Mouse (Mus musculus) layer of hippocampus, adult 11-12 months (tissue): Measurements from ENCODE around the gene Tiam1.

Source experiments
- DNase-seq: peaks from one replicate; pipeline ENCODE4 v3.0.0; 2022; ENCODE audit warnings: low spot score

Gene Tiam1

DNA sequence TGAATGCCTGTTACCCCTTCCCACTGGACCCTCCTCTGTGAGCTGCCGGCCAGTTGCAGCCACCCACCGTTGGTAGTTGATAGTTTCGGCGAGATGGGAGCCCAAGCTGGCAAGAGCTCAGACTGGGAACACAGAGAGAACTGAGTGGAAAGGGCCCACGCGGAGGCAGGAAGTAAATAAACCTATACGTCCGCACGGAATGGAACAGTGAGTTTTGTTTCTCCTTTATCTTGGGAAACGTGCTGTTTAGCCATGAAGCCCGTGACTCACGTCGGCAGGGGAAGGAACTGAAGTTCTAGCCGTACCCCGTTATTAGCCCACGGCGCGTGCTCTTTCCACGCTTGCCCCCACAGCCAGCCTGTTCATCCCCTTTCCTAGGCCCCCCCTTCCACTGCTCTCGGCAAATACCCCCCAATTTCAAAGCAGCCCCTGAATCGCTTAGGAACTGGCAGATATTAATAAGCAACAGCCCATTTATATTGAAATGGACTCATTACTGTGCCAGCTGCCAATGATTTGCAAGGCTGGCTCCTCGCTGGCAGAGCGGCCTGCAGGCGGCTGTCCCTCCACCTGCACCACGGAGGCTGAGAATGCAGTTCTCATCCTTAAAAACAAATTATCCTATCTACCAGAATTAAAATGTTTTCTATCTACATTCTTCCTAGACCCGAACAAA lies 234.0 kb downstream of the Tiam1 start:
- no peak for DNase-seq

DNA sequence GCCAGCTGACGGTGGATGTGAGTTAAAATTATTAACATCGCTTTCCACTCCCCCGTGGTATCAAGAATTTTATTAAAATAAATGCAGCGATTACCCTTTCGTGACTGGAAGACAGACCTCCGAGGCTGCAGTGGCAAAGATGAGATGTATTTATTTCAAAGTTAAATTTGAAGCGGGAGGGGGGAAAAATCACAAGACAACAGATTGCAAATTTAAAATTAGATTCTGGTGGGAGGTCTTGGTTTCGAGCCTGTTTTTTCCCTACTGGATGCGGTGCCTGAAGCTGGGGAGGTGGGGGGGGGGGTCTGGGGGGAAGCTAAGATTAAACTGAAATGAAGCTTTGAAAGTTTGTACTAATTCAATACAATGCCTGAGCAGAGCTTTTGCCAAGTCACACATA lies 235.9 kb downstream of the Tiam1 start:
- no peak for DNase-seq

- no peak for DNase-seq
These were observed 236.7 kb downstream of the Tiam1 start for GRCm38 (mm10) chr16:89906909-89907308.

DNA sequence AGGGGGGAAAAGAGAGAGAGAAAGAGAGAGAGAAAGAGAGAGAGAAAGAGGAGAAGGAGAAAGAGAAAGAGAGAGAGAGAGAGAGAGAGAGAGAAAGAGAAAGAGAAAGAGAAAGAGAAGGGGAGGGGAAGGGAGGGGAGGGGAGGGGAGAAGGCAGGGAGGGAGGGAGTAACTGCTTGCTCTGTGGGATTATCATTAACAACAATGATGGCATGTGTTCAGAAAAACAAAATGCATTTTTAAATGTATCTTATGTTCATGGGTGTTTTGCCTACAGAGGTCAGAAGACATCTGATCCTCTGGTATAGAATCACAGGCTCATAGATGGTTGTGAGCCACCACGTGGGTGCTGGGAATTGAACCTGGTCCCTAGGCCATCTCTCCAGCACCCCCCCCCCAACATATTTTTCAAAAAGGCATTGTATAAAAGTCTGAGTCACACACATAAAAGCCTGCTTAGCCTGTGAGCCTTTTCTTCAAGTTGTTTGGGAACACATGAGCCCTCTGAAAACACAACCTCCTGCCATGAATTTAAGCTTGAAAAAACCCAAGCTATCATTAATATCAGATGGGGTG lies 237.8 kb downstream of the Tiam1 start:
- no peak for DNase-seq

DNA sequence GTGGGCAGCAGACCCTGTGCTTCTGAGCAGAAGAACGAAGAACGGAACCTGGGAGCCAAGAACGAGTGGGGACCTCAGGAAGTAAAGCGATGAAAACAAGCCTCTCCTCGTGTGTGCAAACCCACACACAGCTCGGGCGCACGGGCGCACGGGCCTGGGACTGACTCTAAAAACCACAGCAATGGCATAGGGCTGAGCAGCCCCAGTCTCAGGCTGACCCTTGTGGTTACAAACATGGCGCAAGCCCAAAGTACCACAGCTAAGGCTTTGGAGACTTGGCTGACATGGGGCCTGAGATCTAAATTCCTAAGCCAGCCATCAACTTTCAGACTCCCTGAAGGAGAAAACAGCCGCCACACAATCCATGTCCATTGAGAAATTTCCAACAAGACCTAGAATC lies 239.4 kb downstream of the Tiam1 start:
- no peak for DNase-seq

DNA sequence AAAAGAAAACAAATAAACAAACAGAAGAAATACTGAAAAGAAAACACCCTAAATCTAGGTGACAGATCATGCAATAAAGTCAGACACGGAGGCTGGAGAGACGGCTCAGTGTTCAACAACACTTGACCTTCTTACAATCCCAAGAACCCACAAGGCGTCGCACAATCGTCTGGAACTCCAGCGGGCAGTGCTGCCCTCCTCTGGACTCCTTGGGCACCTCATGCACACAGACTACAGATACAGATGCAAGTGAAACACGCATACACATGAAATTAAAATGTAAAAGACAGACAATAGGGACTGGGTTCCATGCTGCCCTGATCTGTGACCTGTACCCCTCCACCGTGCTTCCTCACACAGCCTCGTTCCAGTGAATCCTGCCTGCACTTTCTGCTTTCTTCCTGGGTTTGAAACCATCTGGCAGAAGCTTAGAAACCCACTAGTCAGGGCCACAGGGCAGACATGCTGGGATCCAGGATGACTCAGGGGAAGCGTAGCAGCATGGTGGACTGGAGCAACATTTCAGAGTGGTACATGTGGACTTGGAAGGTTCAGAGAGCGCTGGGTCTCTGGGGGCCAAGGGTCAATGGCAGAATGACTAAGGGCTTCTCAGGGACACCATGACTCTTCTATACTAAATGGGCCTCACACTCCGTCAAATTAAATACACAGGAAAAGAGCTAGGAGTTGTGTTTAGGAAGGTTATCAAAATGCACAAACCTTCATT lies 240.8 kb downstream of the Tiam1 start:
- no peak for DNase-seq

DNA sequence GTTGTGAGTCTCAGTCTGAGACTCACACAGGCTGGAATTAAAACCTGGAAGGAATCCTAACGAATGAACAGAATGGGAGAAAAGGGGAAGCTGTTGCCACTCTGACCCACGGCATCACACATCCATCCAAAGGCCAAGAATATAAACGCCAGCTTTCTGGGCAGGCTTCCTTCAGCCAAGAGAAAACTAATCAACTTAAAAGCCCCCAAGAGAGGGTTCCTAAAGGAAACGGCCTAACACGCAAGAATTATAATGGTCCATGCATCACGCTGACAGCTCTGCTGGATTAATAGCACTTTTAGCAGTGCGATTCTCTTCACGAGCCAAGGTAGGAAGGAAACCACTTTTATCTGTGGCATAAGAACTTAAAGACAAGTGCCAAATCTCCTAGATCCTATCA lies 242.9 kb downstream of the Tiam1 start:
- no peak for DNase-seq

- no peak for DNase-seq
These were observed 244.4 kb downstream of the Tiam1 start for GRCm38 (mm10) chr16:89899192-89899591.

GRCm38 (mm10) chr16:89898299-89898625 lies 245.3 kb downstream of the Tiam1 start:
- DNase-seq = no peak

DNA sequence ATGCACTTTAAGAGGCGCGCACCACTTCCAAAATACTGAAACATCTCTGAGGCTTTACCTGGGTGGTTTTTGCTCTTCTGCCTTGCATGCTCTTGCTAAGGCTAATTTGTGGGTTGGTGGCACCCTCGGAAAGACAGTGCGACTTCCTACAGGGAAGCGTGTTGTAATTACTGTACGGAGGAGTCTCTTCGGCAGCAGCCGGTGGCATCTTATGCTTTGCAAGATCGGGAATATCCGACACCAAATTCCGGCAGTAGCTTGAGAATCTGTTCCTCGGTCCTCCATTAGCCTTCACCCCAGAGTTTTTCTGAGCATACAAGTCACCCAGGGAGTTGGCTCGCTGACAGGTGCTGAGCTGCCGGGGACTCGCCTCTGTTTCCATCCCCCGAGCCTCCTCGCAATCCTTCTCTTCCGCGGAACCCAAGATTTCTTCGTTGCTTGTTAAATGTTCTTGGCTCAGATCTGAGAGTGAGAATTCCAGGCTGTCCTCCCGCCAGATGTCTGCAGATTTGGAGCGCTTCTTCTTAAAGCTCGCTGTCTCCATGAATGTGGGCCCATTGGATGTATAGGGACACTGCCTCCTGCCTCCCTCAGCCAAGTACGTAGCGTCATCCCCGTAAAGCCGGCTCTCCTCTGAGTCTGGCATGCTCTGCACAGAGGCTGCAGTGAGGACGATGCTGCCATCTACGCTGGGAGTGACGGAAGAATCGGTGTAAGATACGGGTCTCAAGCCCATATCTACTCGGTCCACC lies 245.8 kb downstream of the Tiam1 start:
- DNase-seq = peak; percentile 58

- DNase-seq = no peak
These were observed 246.6 kb downstream of the Tiam1 start for GRCm38 (mm10) chr16:89896885-89897546.

DNA sequence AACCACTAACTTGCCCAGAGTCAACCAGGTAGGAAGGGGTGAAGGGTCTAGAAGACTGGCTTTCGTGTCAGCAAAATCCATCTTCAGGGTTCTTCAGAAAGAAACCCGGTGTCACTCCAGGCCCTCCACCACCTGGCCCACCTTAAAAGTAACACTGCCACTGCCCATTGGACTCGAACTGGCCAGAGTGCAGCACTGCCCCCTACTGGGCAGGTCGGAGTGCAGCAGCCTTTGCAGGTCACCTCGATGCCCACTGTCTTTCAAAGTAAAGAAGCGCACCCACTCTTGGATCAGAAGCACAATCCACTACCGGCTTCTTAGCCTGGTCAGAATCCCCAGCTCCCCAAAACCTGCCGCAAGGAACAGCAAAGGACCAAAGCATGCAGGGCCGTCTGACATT lies 247.2 kb downstream of the Tiam1 start:
- no peak for DNase-seq

DNA sequence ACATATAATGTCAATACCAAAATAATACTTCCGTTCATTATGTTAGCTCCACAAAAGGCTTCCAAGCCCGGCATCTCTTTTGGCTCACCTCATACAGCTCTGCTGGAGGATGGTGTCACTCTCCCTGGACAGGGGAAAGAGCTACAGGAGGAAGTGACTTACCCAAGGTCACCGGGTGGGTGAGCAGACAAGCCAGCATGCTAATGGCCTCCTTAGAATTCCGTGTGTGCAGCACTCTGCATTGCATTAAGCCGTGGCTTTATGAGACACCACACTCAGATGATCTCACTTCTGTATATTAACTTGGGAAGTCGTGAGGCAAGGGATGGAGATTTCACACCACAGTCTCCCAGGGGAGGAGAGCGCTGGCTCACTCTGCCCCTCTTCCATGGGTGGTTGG lies 248.3 kb downstream of the Tiam1 start:
- DNase-seq = no peak

- no peak for DNase-seq
These were observed 248.8 kb downstream of the Tiam1 start for GRCm38 (mm10) chr16:89894816-89895215.

DNA sequence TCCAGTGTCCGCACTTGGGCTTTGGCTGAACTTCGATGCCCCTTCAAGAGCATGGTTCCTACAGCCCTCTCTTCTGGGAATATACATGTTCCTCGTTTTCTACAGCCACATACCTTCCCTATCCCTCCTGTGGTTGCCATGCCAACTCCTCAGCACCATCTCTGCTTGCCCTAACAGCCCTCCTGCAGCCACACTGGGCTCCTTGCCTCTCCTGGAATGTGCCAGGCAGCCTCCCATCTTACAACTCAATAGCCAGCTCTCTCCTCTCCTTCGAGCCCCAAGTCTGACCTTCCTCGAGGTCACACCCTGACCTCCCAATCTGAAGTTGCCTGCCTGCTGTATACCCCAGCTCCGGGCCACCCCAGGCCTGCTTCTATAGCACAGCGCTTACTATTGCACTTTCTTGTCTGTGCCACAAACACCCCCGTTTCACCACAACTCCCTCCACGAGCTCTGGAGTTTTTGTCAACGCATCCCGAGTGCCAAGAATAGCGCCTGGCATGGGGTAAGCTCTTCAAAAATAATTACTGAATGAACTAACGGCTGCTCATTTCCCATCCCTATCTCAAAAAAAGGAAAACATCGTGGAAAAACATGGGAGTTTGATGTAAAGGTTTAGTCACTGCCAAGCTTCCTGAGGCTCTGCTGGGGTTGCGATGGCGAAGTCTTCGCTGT lies 252.9 kb downstream of the Tiam1 start:
- DNase-seq = no peak

GRCm38 (mm10) chr16:89889890-89890462 lies 253.6 kb downstream of the Tiam1 start:
- DNase-seq = no peak

DNA sequence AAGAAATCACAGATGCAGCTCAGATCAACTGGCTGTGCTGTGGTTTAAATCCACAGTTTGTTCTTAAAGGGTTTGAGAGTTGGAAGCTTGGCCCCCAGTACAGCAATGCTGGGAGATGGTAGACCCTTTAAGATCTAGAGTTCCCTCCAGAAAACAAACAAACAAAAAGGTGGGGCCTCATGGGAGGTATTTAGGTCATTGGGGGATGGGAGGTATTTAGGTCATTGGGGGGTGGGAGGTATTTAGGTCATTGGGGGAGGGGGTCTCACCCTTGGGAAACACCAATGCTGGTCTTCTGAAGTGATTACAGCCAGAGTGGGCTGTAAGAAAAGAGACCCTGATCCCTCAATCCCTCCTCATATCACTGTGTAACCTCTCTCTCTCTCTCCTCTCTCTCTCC lies 257.0 kb downstream of the Tiam1 start:
- no peak for DNase-seq

DNA sequence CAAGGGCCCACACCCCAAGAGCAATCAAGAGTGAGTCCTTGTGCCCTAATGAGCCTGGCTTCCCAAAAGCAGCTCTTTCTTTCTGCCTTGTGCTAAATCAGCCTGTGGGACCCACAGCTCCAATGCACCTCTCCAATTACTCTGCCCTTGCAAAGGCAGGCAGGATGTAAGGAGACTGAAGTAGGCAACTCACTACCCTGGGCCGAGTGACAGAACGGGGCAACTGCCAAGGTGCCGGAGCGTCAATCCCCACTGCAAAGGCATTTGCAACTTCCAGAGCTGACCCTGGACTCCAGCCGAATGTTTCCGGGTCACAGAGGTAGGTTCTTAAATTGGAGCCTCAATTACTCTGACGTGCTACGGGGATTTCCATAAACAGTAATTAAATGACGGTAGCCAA lies 257.9 kb downstream of the Tiam1 start:
- DNase-seq = no peak

DNA sequence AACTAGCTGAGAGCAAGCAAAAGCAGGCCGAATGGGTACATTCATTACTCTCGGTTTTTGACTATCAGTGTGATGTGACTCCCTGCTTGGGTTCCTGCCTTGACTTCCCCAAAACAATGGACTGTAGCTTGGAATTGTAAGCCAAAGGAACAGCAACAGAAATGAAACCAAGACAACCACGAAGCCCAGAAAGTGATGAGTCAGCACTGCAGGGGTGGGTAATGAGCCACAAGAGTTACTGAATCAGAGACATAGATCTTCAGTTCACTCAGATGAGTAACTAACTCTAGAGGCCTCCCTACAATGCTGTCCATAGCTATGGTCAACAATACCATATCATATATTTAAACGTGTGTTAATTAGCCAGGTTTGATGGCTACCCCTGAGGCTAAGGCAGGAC lies 259.7 kb downstream of the Tiam1 start:
- DNase-seq = no peak

DNA sequence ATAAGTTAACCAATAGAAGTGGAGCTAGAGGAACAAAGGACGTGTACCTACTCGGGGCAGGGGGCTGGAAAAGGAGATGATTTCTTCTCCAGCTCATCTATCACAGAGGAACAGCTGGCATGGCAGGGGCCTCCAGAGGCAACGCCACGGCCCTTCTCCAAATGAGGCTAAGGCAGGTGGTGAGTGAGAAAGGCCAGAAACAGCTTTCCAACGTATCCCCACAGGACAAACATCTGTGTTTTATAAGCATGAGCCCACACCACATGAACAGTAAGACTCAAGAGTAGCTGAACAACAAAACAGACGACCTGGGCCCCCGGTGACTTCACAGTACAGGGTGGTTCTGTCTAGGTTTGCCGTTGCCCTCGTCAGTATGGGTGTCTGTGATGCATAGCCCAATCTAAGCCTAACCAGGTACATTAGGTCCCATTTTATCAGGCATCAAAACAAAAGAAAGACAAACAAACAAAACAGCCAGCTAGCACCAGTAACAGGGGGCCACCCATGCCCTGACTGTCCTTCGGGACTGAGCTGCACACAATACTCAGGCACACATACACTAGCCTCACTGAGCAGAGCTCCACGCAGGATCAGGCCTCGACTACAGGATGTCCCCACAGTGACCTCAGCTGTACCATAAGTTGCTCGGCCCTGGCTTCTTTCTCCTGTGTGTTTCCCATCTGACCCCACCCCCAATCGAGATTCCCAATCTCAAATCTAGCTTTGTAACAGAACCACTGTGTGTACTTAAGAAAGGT lies 260.9 kb downstream of the Tiam1 start:
- no peak for DNase-seq

GRCm38 (mm10) chr16:89877206-89877605 lies 266.4 kb downstream of the Tiam1 start:
- no peak for DNase-seq
